Mouse (Mus musculus) MEL (cell line): ENCODE data around the gene Epb41l2.

Experiments
- CHD1 ChIP-seq: IDR thresholded peaks from 2 replicates; pipeline ENCODE4 v1.6.1; 2012; ENCODE audit warnings: low read depth, mild to moderate bottlenecking, inconsistent platforms, low read length, improper control_type of control experiment
- CTCF ChIP-seq, 3 experiments: IDR thresholded peaks in 2 of 3; conservative IDR thresholded peaks in 1 of 3; 2 replicates each; pipeline ENCODE4 v1.5.1; 2011 to 2012; ENCODE audit warnings: low read length in 3 of 3, low read depth in 2 of 3, mild to moderate bottlenecking in 2 of 3, improper control_type of control experiment in 1 of 3, inconsistent platforms in 1 of 3, mixed read lengths in 1 of 3, moderate library complexity in 1 of 3; ENCODE audit not compliant: control insufficient read depth in 1 of 3, insufficient read depth in 1 of 3, poor library complexity in 1 of 3, severe bottlenecking in 1 of 3
- GATA1 ChIP-seq: IDR thresholded peaks from 2 replicates; pipeline ENCODE4 v1.6.1; 2011; ENCODE audit warnings: low read depth, low read length, improper control_type of control experiment
- POLR2A ChIP-seq, 2 experiments: IDR thresholded peaks; 2 replicates each; pipeline ENCODE4 v1.6.1; 2011 to 2012; ENCODE audit warnings: low read length in 2 of 2, mild to moderate bottlenecking in 2 of 2, control low read depth in 1 of 2, improper control_type of control experiment in 1 of 2, low read depth in 1 of 2, moderate library complexity in 1 of 2; ENCODE audit not compliant: control insufficient read depth in 1 of 2, insufficient read depth in 1 of 2, poor library complexity in 1 of 2
- TAL1 ChIP-seq: IDR thresholded peaks from 2 replicates; pipeline ENCODE4 v1.6.1; 2012; ENCODE audit warnings: mild to moderate bottlenecking, inconsistent platforms, low read length, moderate library complexity, mixed read lengths

- no peak for TF ChIP-seq TAL1
- no peak for TF ChIP-seq CTCF (IDR thresholded peaks at IDR 0.05 in 2 of 3, conservative IDR thresholded peaks at IDR 0.05 in 1 of 3; ENCODE audit: control insufficient read depth in 1 of 3, insufficient read depth in 1 of 3, low read depth in 2 of 3, low read length in 3 of 3, poor library complexity in 1 of 3, severe bottlenecking in 1 of 3)
- no peak for TF ChIP-seq CHD1
- no peak for TF ChIP-seq POLR2A (IDR thresholded peaks at IDR 0.05; ENCODE audit: control insufficient read depth in 1 of 2, insufficient read depth in 1 of 2, low read depth in 1 of 2, low read length in 2 of 2, poor library complexity in 1 of 2)
- TF ChIP-seq GATA1: no peak
These were observed 12.3 kb downstream of the Epb41l2 start for GRCm38 (mm10) chr10:25371915-25372371.
